Mouse (Mus musculus): ENCODE data around the gene Gm20388.

DNA sequence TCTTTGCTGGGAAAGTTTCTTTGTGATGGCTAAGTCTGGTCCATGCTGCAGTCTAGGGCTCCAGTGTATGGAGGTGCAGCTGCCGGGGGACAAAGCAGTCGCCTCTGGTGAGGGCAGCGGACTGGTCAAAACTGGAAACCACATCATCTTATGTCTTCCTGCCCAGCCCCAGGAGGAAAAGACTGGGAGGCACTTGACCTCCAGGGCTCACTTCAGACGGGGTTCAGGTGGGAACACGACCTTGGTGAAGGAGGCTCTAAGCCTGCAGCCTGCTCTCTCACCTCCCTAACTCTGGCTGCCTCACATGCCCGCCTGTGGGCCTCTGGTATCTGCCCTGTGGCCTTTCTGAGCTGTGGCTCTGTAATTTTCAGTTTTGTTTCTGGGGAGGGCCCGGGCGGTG lies 623.4 kb downstream of the Gm20388 start:
- no peak for TF ChIP-seq CTCF (IDR thresholded peaks at IDR 0.05; ENCODE audit: low read depth)
- no peak for TF ChIP-seq EP300 (optimal IDR thresholded peaks at IDR 0.05)
